Mouse (Mus musculus): ENCODE measurements around the gene Ttc21a. TPM values are rescaled to one million over a fixed set of nuclear protein-coding genes. Genes with fewer than 3 reads are reported as not detected.

Gene Ttc21a
- polyA plus RNA-seq, 1 experiment from 2014 or later: 1.8 TPM

DNA sequence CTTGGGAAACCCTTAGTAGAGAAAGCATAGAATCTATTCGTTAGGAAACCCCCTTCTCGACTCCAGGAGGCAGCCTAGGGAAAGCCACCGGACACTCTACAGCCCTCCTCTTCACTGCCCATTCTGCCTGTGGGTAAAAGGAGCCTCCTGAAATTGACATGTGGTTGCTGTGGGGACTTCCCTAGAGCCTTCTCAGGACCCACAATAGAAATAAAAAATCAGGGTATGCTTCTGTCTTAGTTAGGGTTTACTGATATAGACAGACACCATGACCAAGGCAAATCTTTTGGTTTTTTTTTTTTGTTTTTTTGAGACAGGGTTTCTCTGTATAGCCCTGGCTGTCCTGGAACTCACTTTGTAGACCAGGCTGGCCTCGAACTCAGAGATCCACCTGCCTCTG is 58.7 kb downstream of the Ttc21a start:
- TF ChIP-seq EP300 (IDR thresholded peaks at IDR 0.05) (no peak), CTCF (IDR thresholded peaks at IDR 0.05) (no peak)
- peaks cover 6% of the 10 kb centered on the region; the same call in 1 of the 2 replicates for H3K4me1 ChIP-seq (ENCODE audit: insufficient read depth, low read depth, low read length)
- H3K27ac ChIP-seq (ENCODE audit: low read length): no peak overlapping the region
- ATAC-seq: no peak
- H3K27me3 ChIP-seq (replicated peaks; ENCODE audit: insufficient read depth, low read length): no peaks in the 10 kb centered on the region
- H3K9me3 ChIP-seq (ENCODE audit: low read length): no peaks in the 10 kb centered on the region
- H3K4me3 ChIP-seq (ENCODE audit: low read depth, low read length): no peak overlapping the region
- H3K9ac ChIP-seq (replicated peaks; ENCODE audit: low read depth): no peak overlapping the region
- 87% methylated on average over 4 of the region's 4 CpGs for WGBS
- no peak overlapping the region for H3K4me2 ChIP-seq (replicated peaks; ENCODE audit: low read depth, low read length)
- no peaks in the 10 kb centered on the region for H3K36me3 ChIP-seq (ENCODE audit: insufficient read depth, low read length)
- DNase-seq (ENCODE audit: low spot score): no peak

DNA sequence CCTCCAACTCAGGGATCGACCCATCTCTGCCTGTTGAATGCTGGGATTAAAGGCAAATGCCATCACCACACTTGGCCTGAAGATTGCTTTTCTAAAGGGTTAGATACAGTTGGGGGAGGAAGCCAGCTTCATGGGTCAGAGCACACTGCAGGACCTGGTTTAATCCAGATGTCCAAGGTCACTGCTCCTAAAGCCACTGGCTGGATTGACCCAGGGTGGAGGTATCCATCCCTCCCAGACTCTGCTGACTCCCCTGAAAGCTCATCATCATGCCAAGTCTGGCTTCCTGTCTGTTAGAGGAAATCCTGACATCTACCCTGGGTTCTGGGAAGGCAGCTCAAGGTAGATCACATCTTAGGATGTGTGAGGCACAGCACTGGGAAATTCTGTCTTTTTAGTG is 61.4 kb downstream of the Ttc21a start:
- peaks cover 9% of the 10 kb centered on the region; the same call in 1 of the 2 replicates for H3K4me1 ChIP-seq (ENCODE audit: insufficient read depth, low read depth, low read length)
- ATAC-seq (no peak), DNase-seq (ENCODE audit: low spot score) (no peak)
- H3K9me3 ChIP-seq (ENCODE audit: low read length): no peaks in the 10 kb centered on the region
- TF ChIP-seq CTCF (IDR thresholded peaks at IDR 0.05): no peak
- no peak for TF ChIP-seq EP300 (IDR thresholded peaks at IDR 0.05)
- no peak overlapping the region for H3K27ac ChIP-seq (ENCODE audit: low read length)
- H3K9ac ChIP-seq (replicated peaks; ENCODE audit: low read depth): no peak overlapping the region
- H3K4me2 ChIP-seq (replicated peaks; ENCODE audit: low read depth, low read length): no peak overlapping the region
- no peaks in the 10 kb centered on the region for H3K36me3 ChIP-seq (ENCODE audit: insufficient read depth, low read length)
- no peak overlapping the region for H3K4me3 ChIP-seq (ENCODE audit: low read depth, low read length)
- no peaks in the 10 kb centered on the region for H3K27me3 ChIP-seq (replicated peaks; ENCODE audit: insufficient read depth, low read length)
- WGBS: 81% methylated on average over 1 of the region's 1 CpGs

DNA sequence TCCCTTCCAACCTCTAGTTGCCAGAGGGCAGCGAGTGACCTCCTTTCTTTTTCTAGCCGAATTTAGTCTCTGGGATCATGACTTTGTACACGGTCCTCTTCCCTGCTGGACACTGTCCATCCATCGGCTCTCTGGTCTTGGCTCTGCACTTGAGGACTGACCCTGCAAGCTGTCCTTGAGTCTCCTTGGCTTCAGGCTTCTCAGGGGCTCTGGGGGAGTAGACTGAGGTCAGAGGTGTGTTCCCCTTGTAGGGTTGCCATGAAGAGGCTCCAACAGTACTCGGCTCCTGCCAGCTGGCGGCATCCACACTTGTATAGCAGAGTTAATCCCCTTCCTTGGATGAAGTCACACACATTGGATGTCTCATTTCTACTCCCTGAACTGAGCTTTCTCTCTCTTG is 62.2 kb downstream of the Ttc21a start:
- WGBS: 66% methylated on average over 6 of the region's 6 CpGs
- peak overlapping the region; percentile 90; the same call in 1 of the 2 replicates for H3K27ac ChIP-seq (ENCODE audit: low read length)
- peaks cover 9% of the 10 kb centered on the region; the same call in 1 of the 2 replicates for H3K4me1 ChIP-seq (ENCODE audit: insufficient read depth, low read depth, low read length)
- no peak overlapping the region for H3K4me3 ChIP-seq (ENCODE audit: low read depth, low read length)
- no peaks in the 10 kb centered on the region for H3K9me3 ChIP-seq (ENCODE audit: low read length)
- TF ChIP-seq CTCF (IDR thresholded peaks at IDR 0.05) (no peak), EP300 (IDR thresholded peaks at IDR 0.05) (no peak)
- no peak overlapping the region for H3K4me2 ChIP-seq (replicated peaks; ENCODE audit: low read depth, low read length)
- DNase-seq (ENCODE audit: low spot score) (no peak), ATAC-seq (no peak)
- H3K36me3 ChIP-seq (ENCODE audit: insufficient read depth, low read length): no peaks in the 10 kb centered on the region
- no peaks in the 10 kb centered on the region for H3K27me3 ChIP-seq (replicated peaks; ENCODE audit: insufficient read depth, low read length)
- H3K9ac ChIP-seq (replicated peaks; ENCODE audit: low read depth): no peak overlapping the region

DNA sequence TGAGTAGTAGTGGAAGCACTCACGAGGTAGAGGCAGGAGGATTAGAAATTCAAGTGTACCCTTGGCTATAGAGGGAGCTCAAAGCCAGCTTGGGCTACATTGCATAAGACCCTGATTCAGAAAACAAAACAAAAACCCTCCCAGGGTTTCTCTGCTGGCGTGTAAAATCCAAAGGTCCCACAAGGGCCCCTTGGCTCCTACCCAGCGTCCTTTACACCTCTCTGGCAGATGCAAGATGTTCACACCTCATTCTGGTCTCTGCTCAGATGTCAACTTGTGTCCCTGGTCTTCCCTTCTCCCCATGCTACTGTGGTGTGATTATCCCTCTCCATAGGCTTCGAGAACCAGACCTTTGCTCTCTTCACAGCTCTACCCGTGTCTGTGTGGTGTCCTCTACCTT is 63.4 kb downstream of the Ttc21a start:
- TF ChIP-seq EP300 (IDR thresholded peaks at IDR 0.05) (no peak), CTCF (IDR thresholded peaks at IDR 0.05) (no peak)
- H3K36me3 ChIP-seq (ENCODE audit: insufficient read depth, low read length): no peaks in the 10 kb centered on the region
- H3K9ac ChIP-seq (replicated peaks; ENCODE audit: low read depth): no peak overlapping the region
- DNase-seq (ENCODE audit: low spot score) (peak; percentile 67), ATAC-seq (no peak)
- no peak overlapping the region for H3K4me2 ChIP-seq (replicated peaks; ENCODE audit: low read depth, low read length)
- no peak overlapping the region for H3K4me3 ChIP-seq (ENCODE audit: low read depth, low read length)
- H3K9me3 ChIP-seq (ENCODE audit: low read length): no peaks in the 10 kb centered on the region
- peak overlapping the region; percentile 90 for H3K27ac ChIP-seq (ENCODE audit: low read length)
- WGBS: 61% methylated on average over 5 of the region's 5 CpGs
- H3K4me1 ChIP-seq (ENCODE audit: insufficient read depth, low read depth, low read length): peaks cover 9% of the 10 kb centered on the region; the same call in 1 of the 2 replicates
- H3K27me3 ChIP-seq (replicated peaks; ENCODE audit: insufficient read depth, low read length): no peaks in the 10 kb centered on the region

DNA sequence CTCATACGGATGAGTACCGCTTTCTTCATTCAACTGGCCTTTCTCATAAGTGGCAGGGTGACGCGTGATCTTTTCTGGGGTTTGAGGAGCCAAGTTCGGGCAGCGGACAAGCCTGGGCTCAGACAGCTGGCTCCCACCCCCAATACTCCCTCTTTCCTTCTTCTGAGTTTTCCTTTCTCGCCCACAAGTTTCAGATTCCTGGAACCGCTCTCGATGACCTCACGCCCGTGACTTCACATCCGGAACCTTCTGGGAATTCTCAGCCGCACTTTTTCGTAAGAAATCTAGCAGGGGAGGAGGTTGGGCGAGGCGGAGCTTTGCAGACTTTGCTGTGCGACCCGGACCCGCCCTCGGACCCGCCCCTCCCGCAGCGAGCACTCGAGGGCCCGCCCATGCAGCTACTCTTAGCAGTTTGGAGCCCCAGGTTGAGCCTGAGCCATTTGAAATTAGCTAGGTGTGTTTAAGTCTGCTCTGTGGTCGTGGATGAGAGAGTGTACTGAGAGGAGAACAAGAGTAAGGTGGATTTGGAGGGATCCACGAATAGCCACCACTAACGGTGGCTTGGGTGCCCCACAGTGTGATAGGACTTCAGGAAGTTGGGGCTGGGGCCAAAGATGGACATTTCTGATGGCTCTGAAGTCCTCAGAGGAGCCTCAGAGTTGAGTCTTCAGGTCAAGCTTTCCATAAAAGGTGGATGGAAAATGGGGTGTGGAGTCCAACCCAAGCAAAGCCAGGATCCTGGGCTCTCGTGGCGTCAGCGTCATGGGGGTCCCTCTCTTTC is 64.7 kb downstream of the Ttc21a start:
- Histone ChIP-seq H3K4me1 (ENCODE audit: insufficient read depth, low read depth, low read length) (peaks cover 9% of the 10 kb centered on the region; the same call in 1 of the 2 replicates), H3K9me3 (ENCODE audit: low read length) (no peaks in the 10 kb centered on the region), H3K36me3 (ENCODE audit: insufficient read depth, low read length) (no peaks in the 10 kb centered on the region), H3K27me3 (replicated peaks; ENCODE audit: insufficient read depth, low read length) (no peaks in the 10 kb centered on the region), H3K27ac (ENCODE audit: low read length) (peak overlapping the region; percentile 90), H3K4me2 (replicated peaks; ENCODE audit: low read depth, low read length) (peak overlapping the region; percentile 41), H3K4me3 (ENCODE audit: low read depth, low read length) (peak overlapping the region; percentile 25), H3K9ac (replicated peaks; ENCODE audit: low read depth) (0 out of 2 replicates have a peak overlapping the region, but pooled peaks have one; percentile 9)
- WGBS: 9% methylated on average over 31 of the region's 31 CpGs
- ATAC-seq (peak; percentile 95), DNase-seq (ENCODE audit: low spot score) (peak; percentile 99)
- TF ChIP-seq EP300 (IDR thresholded peaks at IDR 0.05) (peak; percentile 99), CTCF (IDR thresholded peaks at IDR 0.05) (no peak)

DNA sequence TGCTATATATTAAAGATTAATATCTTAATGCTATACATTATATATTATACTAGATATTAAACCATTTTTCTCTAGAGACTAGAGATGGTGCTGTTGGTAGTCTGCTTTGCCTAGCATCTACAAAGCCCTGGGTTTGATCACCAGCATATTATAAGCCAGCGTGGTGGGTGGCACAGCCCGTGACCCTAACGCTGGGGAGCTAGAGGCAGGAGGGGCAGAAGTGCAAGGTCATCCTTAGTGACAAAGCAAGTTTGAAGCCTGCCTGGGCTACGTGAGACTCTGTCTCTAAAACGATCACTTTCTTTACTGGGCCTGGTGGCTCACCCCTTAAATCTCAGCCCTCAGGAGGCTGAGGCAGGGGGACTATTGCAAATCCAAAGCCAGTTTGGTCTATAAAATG is 65.5 kb downstream of the Ttc21a start:
- ATAC-seq (no peak), DNase-seq (ENCODE audit: low spot score) (no peak)
- H3K4me2 ChIP-seq (replicated peaks; ENCODE audit: low read depth, low read length): no peak overlapping the region
- H3K36me3 ChIP-seq (ENCODE audit: insufficient read depth, low read length): no peaks in the 10 kb centered on the region
- peaks cover 9% of the 10 kb centered on the region; the same call in 1 of the 2 replicates for H3K4me1 ChIP-seq (ENCODE audit: insufficient read depth, low read depth, low read length)
- no peak overlapping the region for H3K4me3 ChIP-seq (ENCODE audit: low read depth, low read length)
- H3K27ac ChIP-seq (ENCODE audit: low read length): no peak overlapping the region; the same call in 1 of the 2 replicates
- no peak overlapping the region for H3K9ac ChIP-seq (replicated peaks; ENCODE audit: low read depth)
- WGBS: 86% methylated on average over 5 of the region's 5 CpGs
- no peaks in the 10 kb centered on the region for H3K9me3 ChIP-seq (ENCODE audit: low read length)
- TF ChIP-seq EP300 (IDR thresholded peaks at IDR 0.05) (no peak), CTCF (IDR thresholded peaks at IDR 0.05) (no peak)
- no peaks in the 10 kb centered on the region for H3K27me3 ChIP-seq (replicated peaks; ENCODE audit: insufficient read depth, low read length)
